Mouse (Mus musculus): ENCODE data around the gene 2410137M14Rik. TPM values are rescaled to one million over a fixed set of nuclear protein-coding genes. Genes with fewer than 3 reads are reported as not detected.

The 2410137M14Rik gene
- polyA plus RNA-seq, 1 experiment = not detected

DNA sequence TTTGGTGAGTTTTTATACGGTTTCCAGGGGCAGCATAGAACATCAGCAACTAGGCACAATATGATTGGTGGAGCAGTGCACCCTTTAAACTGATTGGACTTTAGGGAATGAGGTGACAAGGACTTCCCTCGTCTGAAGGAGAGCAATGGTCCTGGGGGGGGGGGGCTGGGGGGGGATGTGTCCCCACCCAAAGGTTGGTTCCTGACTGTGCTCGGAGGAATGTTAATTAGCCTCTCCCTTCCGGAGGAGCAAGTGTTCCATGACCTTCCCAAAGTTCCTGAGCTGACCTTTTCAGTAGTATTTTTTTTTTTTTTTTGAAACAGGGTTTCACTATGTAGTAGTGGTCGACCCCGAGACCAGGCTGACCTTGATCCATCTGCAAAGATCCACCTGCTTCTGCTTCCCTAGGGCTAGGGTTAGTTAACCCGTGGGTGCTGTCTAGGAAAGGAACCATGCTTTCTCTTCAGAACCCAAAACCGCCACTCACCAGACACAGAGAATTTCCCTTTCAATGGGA is 7.7 kb downstream of the 2410137M14Rik start:
- H3K27ac ChIP-seq (ENCODE audit: insufficient read depth, low read length) = no peak overlapping the region
- no peak for TF ChIP-seq CTCF (IDR thresholded peaks at IDR 0.05; ENCODE audit: borderline replicate concordance, insufficient read depth, low read length)
- TF ChIP-seq POLR2A (IDR thresholded peaks at IDR 0.05; ENCODE audit: low read depth, low read length) = no peak

DNA sequence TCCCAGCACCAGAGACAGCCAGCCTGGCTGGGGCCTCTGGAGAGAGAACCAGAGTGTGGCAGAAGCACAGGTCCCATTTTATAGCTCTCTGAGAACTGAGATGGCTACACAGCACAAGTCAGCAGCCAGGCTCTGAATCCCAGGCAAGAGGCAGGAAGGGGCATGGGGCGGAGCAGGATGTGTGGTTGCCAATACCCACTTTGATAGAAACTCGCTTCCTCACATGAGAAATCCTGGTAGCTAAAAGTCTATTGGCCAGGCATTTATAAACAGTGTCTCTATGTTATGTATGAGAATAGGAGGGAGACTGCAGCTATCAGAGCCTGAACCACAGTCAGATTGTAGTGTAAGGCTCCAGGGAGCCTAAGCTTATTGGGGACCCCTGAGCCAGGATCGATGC is 8.2 kb downstream of the 2410137M14Rik start:
- no peak for TF ChIP-seq POLR2A (IDR thresholded peaks at IDR 0.05; ENCODE audit: low read depth, low read length)
- TF ChIP-seq CTCF (IDR thresholded peaks at IDR 0.05; ENCODE audit: borderline replicate concordance, insufficient read depth, low read length) = no peak
- no peak overlapping the region for H3K4me3 ChIP-seq (ENCODE audit: insufficient read depth, low read length)
- no peak overlapping the region for H3K27ac ChIP-seq (ENCODE audit: insufficient read depth, low read length)
- no peaks in the 10 kb centered on the region for H3K4me1 ChIP-seq (ENCODE audit: control insufficient read depth, insufficient read depth, low read length)

More for the DNA sequence above, 7.7 kb downstream of the 2410137M14Rik start:
- Histone ChIP-seq H3K4me3 (ENCODE audit: insufficient read depth, low read length) (no peak overlapping the region), H3K4me1 (ENCODE audit: control insufficient read depth, insufficient read depth, low read length) (no peaks in the 10 kb centered on the region)

DNA sequence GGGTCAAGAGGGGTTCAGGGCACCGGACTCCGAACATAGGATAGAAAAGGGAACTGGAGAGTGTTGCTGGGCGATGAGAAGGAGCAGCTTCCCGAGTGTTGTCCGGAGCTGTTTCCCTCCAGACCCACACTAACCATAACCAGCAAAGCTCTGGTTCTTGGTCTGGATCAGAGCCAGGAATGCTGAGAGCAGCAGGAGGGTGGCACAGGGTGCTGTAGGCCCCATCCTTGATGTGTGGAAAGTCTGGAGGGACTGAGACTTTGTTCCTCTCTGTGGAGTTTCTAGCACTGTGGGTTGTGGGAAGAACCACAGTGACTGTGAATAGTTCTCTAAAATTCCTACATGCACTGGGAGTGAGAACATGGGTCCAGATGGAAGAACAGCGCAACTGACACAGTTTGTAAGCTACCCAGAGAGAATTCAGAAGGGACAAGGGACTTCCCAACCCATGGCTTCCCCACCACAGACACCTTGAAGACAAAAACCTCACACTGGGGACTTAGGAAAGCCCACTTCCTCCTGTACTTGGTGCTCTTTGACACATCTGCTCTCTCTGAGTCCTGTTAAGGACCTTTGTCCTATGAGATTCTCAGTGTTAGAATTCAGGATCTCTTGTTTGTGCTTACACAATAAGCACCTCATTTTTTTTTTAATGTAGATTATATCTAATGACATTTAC is 9.7 kb downstream of the 2410137M14Rik start:
- Histone ChIP-seq H3K4me3 (ENCODE audit: insufficient read depth, low read length) (no peak overlapping the region), H3K27ac (ENCODE audit: insufficient read depth, low read length) (no peak overlapping the region), H3K4me1 (ENCODE audit: control insufficient read depth, insufficient read depth, low read length) (no peaks in the 10 kb centered on the region)
- TF ChIP-seq POLR2A (IDR thresholded peaks at IDR 0.05; ENCODE audit: low read depth, low read length) (no peak), CTCF (IDR thresholded peaks at IDR 0.05; ENCODE audit: borderline replicate concordance, insufficient read depth, low read length) (no peak)

GRCm38 (mm10) chr17:36970316-36970890 is 10.6 kb downstream of the 2410137M14Rik start:
- Histone ChIP-seq H3K4me1 (ENCODE audit: control insufficient read depth, insufficient read depth, low read length) (no peaks in the 10 kb centered on the region), H3K4me3 (ENCODE audit: insufficient read depth, low read length) (no peak overlapping the region), H3K27ac (ENCODE audit: insufficient read depth, low read length) (no peak overlapping the region)
- TF ChIP-seq CTCF (IDR thresholded peaks at IDR 0.05; ENCODE audit: borderline replicate concordance, insufficient read depth, low read length) (no peak), POLR2A (IDR thresholded peaks at IDR 0.05; ENCODE audit: low read depth, low read length) (no peak)

GRCm38 (mm10) chr17:36966875-36967274 is 14.2 kb downstream of the 2410137M14Rik start:
- TF ChIP-seq POLR2A (IDR thresholded peaks at IDR 0.05; ENCODE audit: low read depth, low read length) (no peak), CTCF (IDR thresholded peaks at IDR 0.05; ENCODE audit: borderline replicate concordance, insufficient read depth, low read length) (no peak)
- Histone ChIP-seq H3K4me3 (ENCODE audit: insufficient read depth, low read length) (no peak overlapping the region), H3K4me1 (ENCODE audit: control insufficient read depth, insufficient read depth, low read length) (no peaks in the 10 kb centered on the region), H3K27ac (ENCODE audit: insufficient read depth, low read length) (no peak overlapping the region)

DNA sequence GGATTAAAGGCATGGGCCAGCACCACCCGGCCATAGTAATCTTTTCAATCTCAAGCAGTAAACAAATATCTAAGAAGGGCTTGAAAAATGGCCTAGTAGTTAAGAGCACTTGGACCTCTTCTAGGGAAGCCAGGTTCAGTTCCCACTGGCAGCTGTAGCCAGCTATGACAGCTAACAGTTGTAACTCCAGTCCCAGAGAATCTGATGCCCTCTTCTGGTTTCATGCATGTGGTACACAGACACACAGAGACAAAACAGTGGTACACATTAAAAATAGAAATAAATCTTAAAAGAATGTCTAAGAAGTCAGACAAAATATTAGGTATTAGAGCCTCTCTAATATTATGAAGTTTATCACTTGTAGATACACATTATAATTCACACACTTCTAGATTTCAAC is 19.9 kb downstream of the 2410137M14Rik start:
- TF ChIP-seq POLR2A (IDR thresholded peaks at IDR 0.05; ENCODE audit: low read depth, low read length) = no peak
- TF ChIP-seq CTCF (IDR thresholded peaks at IDR 0.05; ENCODE audit: borderline replicate concordance, insufficient read depth, low read length) = no peak
- Histone ChIP-seq H3K4me3 (ENCODE audit: insufficient read depth, low read length) (no peak overlapping the region), H3K4me1 (ENCODE audit: control insufficient read depth, insufficient read depth, low read length) (0 out of 2 replicates have a peak, but pooled peaks cover 3% of the 10 kb centered on the region), H3K27ac (ENCODE audit: insufficient read depth, low read length) (no peak overlapping the region)

GRCm38 (mm10) chr17:36958884-36959283 is 22.2 kb downstream of the 2410137M14Rik start:
- Histone ChIP-seq H3K4me3 (ENCODE audit: insufficient read depth, low read length) (peak overlapping the region; percentile 51), H3K4me1 (ENCODE audit: control insufficient read depth, insufficient read depth, low read length) (0 out of 2 replicates have a peak, but pooled peaks cover 3% of the 10 kb centered on the region), H3K27ac (ENCODE audit: insufficient read depth, low read length) (0 out of 2 replicates have a peak overlapping the region, but pooled peaks have one; percentile 0)
- TF ChIP-seq CTCF (IDR thresholded peaks at IDR 0.05; ENCODE audit: borderline replicate concordance, insufficient read depth, low read length) (no peak), POLR2A (IDR thresholded peaks at IDR 0.05; ENCODE audit: low read depth, low read length) (no peak)

- peak within 1 kb of the TSS; percentile 60 for H3K4me3 ChIP-seq (ENCODE audit: insufficient read depth, low read length)
- TF ChIP-seq POLR2A (IDR thresholded peaks at IDR 0.05; ENCODE audit: low read depth, low read length) (peak; percentile 75), CTCF (IDR thresholded peaks at IDR 0.05; ENCODE audit: borderline replicate concordance, insufficient read depth, low read length) (no peak)
- 0 out of 2 replicates have a peak, but pooled peaks cover 3% of the 10 kb centered on the region for H3K4me1 ChIP-seq (ENCODE audit: control insufficient read depth, insufficient read depth, low read length)
These were observed 22.9 kb downstream of the 2410137M14Rik start, which contains the start of the genes Znrd1 and Znrd1as for GRCm38 (mm10) chr17:36957999-36958743. TSS of gene Znrd1 (minus strand) at chr17:36958559. TSS of gene Znrd1as (plus strand) at chr17:36958592.

GRCm38 (mm10) chr17:36953062-36953461 is 28.0 kb downstream of the 2410137M14Rik start:
- Histone ChIP-seq H3K4me1 (ENCODE audit: control insufficient read depth, insufficient read depth, low read length) (peaks cover 6% of the 10 kb centered on the region; the same call in 1 of the 2 replicates), H3K27ac (ENCODE audit: insufficient read depth, low read length) (no peak overlapping the region), H3K4me3 (ENCODE audit: insufficient read depth, low read length) (no peak overlapping the region)
- TF ChIP-seq POLR2A (IDR thresholded peaks at IDR 0.05; ENCODE audit: low read depth, low read length) (no peak), CTCF (IDR thresholded peaks at IDR 0.05; ENCODE audit: borderline replicate concordance, insufficient read depth, low read length) (no peak)

More at GRCm38 (mm10) chr17:36957999-36958743, 22.9 kb downstream of the 2410137M14Rik start, which contains the start of the genes Znrd1 and Znrd1as:
- H3K27ac ChIP-seq (ENCODE audit: insufficient read depth, low read length) = peak within 1 kb of the TSS; percentile 61
